Mouse (Mus musculus): ENCODE measurements around the gene Svopl. TPM values are rescaled to one million over a fixed set of nuclear protein-coding genes. Genes with fewer than 3 reads are reported as not detected.

Gene Svopl
- total RNA-seq, 2 experiments from 2014 or later, result 0.31 to 0.50 TPM

- DNase-seq (ENCODE audit: low spot score in 2 of 2), result peak; percentile 14 to 22
Observed at GRCm38 (mm10) chr6:38031924-38032540, 14.8 kb downstream of the Svopl start.

GRCm38 (mm10) chr6:38028205-38028604 lies 18.6 kb downstream of the Svopl start:
- no peak for DNase-seq (ENCODE audit: low spot score in 2 of 2)

- no peak for DNase-seq (ENCODE audit: low spot score in 2 of 2)
Observed at GRCm38 (mm10) chr6:38027771-38028170, 19.0 kb downstream of the Svopl start.

- DNase-seq (ENCODE audit: low spot score in 2 of 2), result no peak
Observed at GRCm38 (mm10) chr6:38023284-38023683, 23.5 kb downstream of the Svopl start.

- DNase-seq (ENCODE audit: low spot score in 2 of 2), result no peak
Observed at GRCm38 (mm10) chr6:38021406-38021805, 25.4 kb downstream of the Svopl start.

- no peak for DNase-seq (ENCODE audit: low spot score in 2 of 2)
Observed at GRCm38 (mm10) chr6:38012829-38013228, 34.0 kb downstream of the Svopl start.

- DNase-seq (ENCODE audit: low spot score in 2 of 2), result peak; percentile 57 to 64
Observed at GRCm38 (mm10) chr6:38007459-38007858, 39.3 kb downstream of the Svopl start.

GRCm38 (mm10) chr6:37967386-37967785 lies 79.4 kb downstream of the Svopl start:
- no peak for DNase-seq (ENCODE audit: low spot score in 2 of 2)

- DNase-seq (ENCODE audit: low spot score in 2 of 2), result no peak
Observed at GRCm38 (mm10) chr6:37951306-37951705, 95.5 kb downstream of the Svopl start.

GRCm38 (mm10) chr6:37936498-37936897 lies 110.3 kb downstream of the Svopl start:
- DNase-seq (ENCODE audit: low spot score in 2 of 2), result no peak

Other genes starting within 250 kb of the Svopl start
- 10 to 100 TPM; 46.4 to 52.3 TPM for gene Trim24, start 176.2 kb downstream of the Svopl start, total RNA-seq (2021)
- not detected for gene Tmem213, start 62.3 kb upstream of the Svopl start, total RNA-seq (2021)
- 1 to 10 TPM; 4.5 to 4.6 TPM for gene Atp6v0a4, start 77.6 kb upstream of the Svopl start, total RNA-seq (2021)
- gene D630045J12Rik, start 207.0 kb upstream of the Svopl start, total RNA-seq (2021), result 10 to 100 TPM; 40.9 to 41.7 TPM

Measured in layer of hippocampus, postnatal 10 days (tissue).